Mouse (Mus musculus) liver, embryonic 13.5 days (tissue): Measurements from ENCODE around the gene Wnt9b. TPM values are rescaled to one million over a fixed set of nuclear protein-coding genes. Genes with fewer than 3 reads are reported as not detected.

Experiments used
- ATAC-seq: fragments of 200-750 bp; cut with Nextera tagmentation; 2 replicates; pipeline ENCODE4 v1.8.0; 2017; ENCODE audit warnings: low read depth, mild to moderate bottlenecking, moderate number of reproducible peaks, moderate library complexity
- DNase-seq: peaks from one replicate; pipeline ENCODE4 v3.0.0; 2022
- H3K27ac ChIP-seq: fragments of 300-500 bp; sonication (generic); 2 replicates; pipeline ENCODE4 v1.5.1; 2015; ENCODE audit warnings: moderate library complexity, mild to moderate bottlenecking, inconsistent platforms
- H3K27me3 ChIP-seq: fragments of 300-500 bp; sonication (generic); 2 replicates; pipeline ENCODE4 v1.6.1; 2015; ENCODE audit warnings: mild to moderate bottlenecking, inconsistent platforms
- H3K36me3 ChIP-seq: fragments of 300-500 bp; sonication (generic); 2 replicates; pipeline ENCODE4 v1.6.1; 2015; ENCODE audit warnings: mild to moderate bottlenecking, inconsistent platforms
- H3K4me1 ChIP-seq: fragments of 300-500 bp; sonication (generic); replicated peaks from 2 replicates; pipeline ENCODE4 v1.6.1; 2015; ENCODE audit warnings: inconsistent platforms
- H3K4me2 ChIP-seq: fragments of 300-500 bp; sonication (generic); 2 replicates; pipeline ENCODE4 v1.6.1; 2015; ENCODE audit warnings: inconsistent platforms, mild to moderate bottlenecking, moderate library complexity
- H3K4me3 ChIP-seq: fragments of 300-500 bp; sonication (generic); replicated peaks from 2 replicates; pipeline ENCODE4 v1.5.1; 2015; ENCODE audit warnings: mild to moderate bottlenecking, inconsistent platforms
- H3K9ac ChIP-seq: fragments of 300-500 bp; sonication (generic); 2 replicates; pipeline ENCODE4 v1.6.1; 2015; ENCODE audit warnings: mild to moderate bottlenecking, inconsistent platforms
- H3K9me3 ChIP-seq: fragments of 300-500 bp; sonication (generic); replicated peaks from 2 replicates; pipeline ENCODE4 v1.6.1; 2016; ENCODE audit warnings: inconsistent platforms
- WGBS: fragments of 180-500 bp; shearing (Covaris S2); methylation state at CpG from one replicate; pipeline ENCODE4 v1.1.7; 2015; ENCODE audit not compliant: insufficient replicate concordance; 5-methylcytosine and 5-hydroxymethylcytosine counted together
- polyA plus RNA-seq: library from polyadenylated mRNA; unstranded; fragments of >200 nt; fragmentation: Nextera tagmentation; extraction: Ambion mirVana; gene quantifications from 2 replicates; pipeline ENCODE4 v1.2.1, GENCODE M21; 2015

The Wnt9b gene
- polyA plus RNA-seq, 1 experiment from 2014 or later: 0.02 TPM

DNA sequence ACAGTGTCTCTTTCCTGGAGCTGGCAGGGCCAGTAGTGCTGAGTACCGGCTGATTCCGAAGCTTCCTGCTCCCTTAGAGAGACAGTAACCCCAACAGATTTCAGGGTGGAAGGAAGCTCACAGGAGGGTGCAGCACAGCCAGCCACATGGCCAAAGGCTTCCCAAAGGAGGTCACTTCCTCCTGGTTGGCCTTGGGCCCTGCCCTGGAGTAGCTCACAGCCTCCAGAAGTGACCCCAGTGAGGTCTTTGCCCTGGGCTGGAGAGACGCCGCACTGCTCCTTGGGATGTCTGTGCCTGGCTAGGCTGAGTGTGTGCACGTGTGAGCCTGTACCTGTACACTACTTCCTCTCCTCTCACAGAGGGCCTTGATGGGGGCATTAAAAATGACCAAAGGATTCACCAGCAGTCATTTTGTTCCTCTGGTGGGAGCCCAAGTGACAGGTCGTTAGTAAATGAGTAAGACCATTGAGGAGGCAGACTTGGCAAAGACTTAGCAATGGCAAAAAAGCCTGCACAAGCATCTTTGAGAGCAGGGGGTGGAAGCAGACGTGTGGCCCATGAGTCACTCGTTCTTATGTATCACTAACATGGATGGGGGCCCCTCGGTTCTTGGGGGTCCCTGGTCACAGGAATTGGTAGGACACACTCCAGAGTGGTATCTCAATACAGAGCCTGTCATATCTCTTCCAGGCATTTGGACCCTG lies 20.2 kb downstream of the Wnt9b start:
- Histone ChIP-seq H3K9ac (no peak overlapping the region), H3K9me3 (no peaks in the 10 kb centered on the region), H3K27me3 (0 out of 2 replicates have a peak, but pooled peaks cover 7% of the 10 kb centered on the region), H3K4me2 (no peak overlapping the region), H3K36me3 (no peaks in the 10 kb centered on the region), H3K4me3 (no peak overlapping the region), H3K27ac (no peak overlapping the region), H3K4me1 (peaks cover 4% of the 10 kb centered on the region; the same call in 1 of the 2 replicates)
- DNase-seq (no peak), ATAC-seq (no peak)
- WGBS: 61% methylated on average over 9 of the region's 9 CpGs

- Histone ChIP-seq H3K4me2 (no peak overlapping the region), H3K4me1 (no peaks in the 10 kb centered on the region), H3K27me3 (no peaks in the 10 kb centered on the region), H3K4me3 (no peak overlapping the region), H3K9ac (no peak overlapping the region), H3K9me3 (no peaks in the 10 kb centered on the region), H3K36me3 (no peaks in the 10 kb centered on the region), H3K27ac (no peak overlapping the region)
- ATAC-seq: no peak
- DNase-seq: no peak
- 47% methylated on average over 11 of the region's 11 CpGs for WGBS
Observed at GRCm38 (mm10) chr11:103724331-103724771, 25.3 kb downstream of the Wnt9b start.

GRCm38 (mm10) chr11:103722040-103722481 lies 27.6 kb downstream of the Wnt9b start:
- Histone ChIP-seq H3K36me3 (no peaks in the 10 kb centered on the region), H3K4me3 (no peak overlapping the region), H3K27ac (no peak overlapping the region), H3K9ac (no peak overlapping the region), H3K27me3 (no peaks in the 10 kb centered on the region), H3K4me1 (no peaks in the 10 kb centered on the region), H3K4me2 (no peak overlapping the region), H3K9me3 (no peaks in the 10 kb centered on the region)
- WGBS: 33% methylated on average over 9 of the region's 9 CpGs
- no peak for DNase-seq
- no peak for ATAC-seq

- ATAC-seq (no peak), DNase-seq (no peak)
- Histone ChIP-seq H3K4me2 (no peak overlapping the region), H3K36me3 (no peaks in the 10 kb centered on the region), H3K9ac (no peak overlapping the region), H3K27me3 (no peaks in the 10 kb centered on the region), H3K27ac (no peak overlapping the region), H3K9me3 (no peaks in the 10 kb centered on the region), H3K4me1 (no peaks in the 10 kb centered on the region), H3K4me3 (no peak overlapping the region)
- WGBS: 33% methylated on average over 15 of the region's 15 CpGs
Observed at GRCm38 (mm10) chr11:103721468-103722039, 28.1 kb downstream of the Wnt9b start.

- 63% methylated on average over 5 of the region's 5 CpGs for WGBS
- no peak overlapping the region for H3K9ac ChIP-seq
- H3K27ac ChIP-seq: no peak overlapping the region
- ATAC-seq: no peak
- no peaks in the 10 kb centered on the region for H3K4me1 ChIP-seq
- no peaks in the 10 kb centered on the region for H3K36me3 ChIP-seq
- H3K4me2 ChIP-seq: no peak overlapping the region
- H3K9me3 ChIP-seq: no peaks in the 10 kb centered on the region
- H3K27me3 ChIP-seq: no peaks in the 10 kb centered on the region
- no peak for DNase-seq
- H3K4me3 ChIP-seq: no peak overlapping the region
Observed at GRCm38 (mm10) chr11:103719436-103719835, 30.2 kb downstream of the Wnt9b start.

- H3K36me3 ChIP-seq: no peaks in the 10 kb centered on the region
- no peak overlapping the region for H3K4me3 ChIP-seq
- no peak overlapping the region for H3K9ac ChIP-seq
- ATAC-seq (no peak), DNase-seq (no peak)
- no peak overlapping the region for H3K4me2 ChIP-seq
- H3K27ac ChIP-seq: no peak overlapping the region
- H3K27me3 ChIP-seq: no peaks in the 10 kb centered on the region
- H3K9me3 ChIP-seq: no peaks in the 10 kb centered on the region
- 30% methylated on average over 9 of the region's 9 CpGs for WGBS
- no peaks in the 10 kb centered on the region for H3K4me1 ChIP-seq
Observed at GRCm38 (mm10) chr11:103716971-103717370, 32.6 kb downstream of the Wnt9b start.

DNA sequence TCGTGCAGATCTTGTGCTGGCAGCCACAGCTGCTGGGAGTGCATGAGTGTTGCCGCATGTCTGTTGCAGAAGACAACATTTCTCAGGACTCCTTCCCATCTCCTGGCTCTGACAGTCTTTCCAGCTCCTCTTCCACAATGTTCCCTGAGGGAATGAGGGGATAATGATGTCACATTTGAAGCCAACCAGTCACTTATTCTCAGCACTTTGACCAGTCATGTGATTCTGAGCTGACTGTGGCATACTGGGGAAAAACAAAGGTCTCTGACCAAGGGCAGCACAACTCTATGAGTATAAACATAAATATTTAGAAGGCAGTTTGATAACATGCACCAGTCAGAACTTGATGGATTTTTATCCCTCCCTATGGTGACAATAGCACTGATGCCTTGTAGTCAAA lies 35.5 kb downstream of the Wnt9b start:
- DNase-seq: no peak
- WGBS: 57% methylated on average over 2 of the region's 2 CpGs

DNA sequence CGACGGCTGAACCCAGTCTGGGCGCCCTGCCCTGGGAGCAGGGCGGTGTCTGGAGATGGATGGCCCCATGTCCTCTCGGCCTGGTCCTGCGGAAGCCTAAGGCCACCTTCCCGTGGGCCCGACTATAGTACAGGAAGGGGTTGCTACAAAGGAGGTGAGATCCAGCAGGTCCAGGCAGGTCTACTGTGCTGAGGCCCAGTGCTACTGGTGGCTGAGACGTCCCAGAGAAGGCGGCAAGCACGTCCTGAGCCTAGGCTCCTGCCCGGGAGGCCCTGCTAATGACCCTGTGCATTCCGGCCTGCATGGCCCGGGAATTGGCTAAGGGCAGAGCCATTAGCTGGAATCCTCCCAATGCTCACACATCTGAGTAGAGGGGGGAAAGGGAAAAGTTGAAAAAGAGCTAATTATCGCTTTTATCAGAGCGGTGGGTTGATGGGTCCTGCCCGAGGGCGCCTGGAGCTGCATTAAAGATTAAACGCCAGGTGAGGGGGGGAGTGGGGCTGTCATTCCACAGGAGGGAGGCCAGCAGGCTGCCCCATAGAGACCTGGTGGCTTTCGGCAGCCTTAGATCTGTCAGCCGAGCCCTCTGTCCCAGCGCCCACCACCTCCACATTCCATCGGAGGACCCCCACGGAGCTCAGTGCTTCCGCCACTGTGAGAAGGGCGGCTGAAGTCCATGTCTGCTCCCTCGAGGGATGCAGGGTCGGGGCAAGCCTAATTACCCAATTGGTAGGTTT lies 37.6 kb downstream of the Wnt9b start:
- no peak overlapping the region for H3K27ac ChIP-seq
- H3K36me3 ChIP-seq: no peaks in the 10 kb centered on the region
- H3K4me3 ChIP-seq: no peak overlapping the region
- WGBS: 58% methylated on average over 28 of the region's 28 CpGs
- no peak for ATAC-seq
- no peaks in the 10 kb centered on the region for H3K27me3 ChIP-seq
- H3K4me1 ChIP-seq: no peaks in the 10 kb centered on the region
- no peaks in the 10 kb centered on the region for H3K9me3 ChIP-seq
- no peak overlapping the region for H3K4me2 ChIP-seq
- no peak for DNase-seq
- no peak overlapping the region for H3K9ac ChIP-seq

More for the DNA sequence above, 35.5 kb downstream of the Wnt9b start:
- Histone ChIP-seq H3K4me3 (no peak overlapping the region), H3K36me3 (no peaks in the 10 kb centered on the region), H3K4me1 (no peaks in the 10 kb centered on the region), H3K9me3 (no peaks in the 10 kb centered on the region), H3K27me3 (no peaks in the 10 kb centered on the region), H3K4me2 (no peak overlapping the region), H3K9ac (no peak overlapping the region), H3K27ac (no peak overlapping the region)
- no peak for ATAC-seq

GRCm38 (mm10) chr11:103709982-103710381 lies 39.6 kb downstream of the Wnt9b start:
- H3K4me1 ChIP-seq: no peaks in the 10 kb centered on the region
- H3K4me2 ChIP-seq: no peak overlapping the region
- H3K9ac ChIP-seq: no peak overlapping the region
- no peaks in the 10 kb centered on the region for H3K9me3 ChIP-seq
- ATAC-seq (no peak), DNase-seq (no peak)
- H3K36me3 ChIP-seq: no peaks in the 10 kb centered on the region
- WGBS: 48% methylated on average over 1 of the region's 1 CpGs
- H3K4me3 ChIP-seq: no peak overlapping the region
- H3K27ac ChIP-seq: no peak overlapping the region
- H3K27me3 ChIP-seq: no peaks in the 10 kb centered on the region

DNA sequence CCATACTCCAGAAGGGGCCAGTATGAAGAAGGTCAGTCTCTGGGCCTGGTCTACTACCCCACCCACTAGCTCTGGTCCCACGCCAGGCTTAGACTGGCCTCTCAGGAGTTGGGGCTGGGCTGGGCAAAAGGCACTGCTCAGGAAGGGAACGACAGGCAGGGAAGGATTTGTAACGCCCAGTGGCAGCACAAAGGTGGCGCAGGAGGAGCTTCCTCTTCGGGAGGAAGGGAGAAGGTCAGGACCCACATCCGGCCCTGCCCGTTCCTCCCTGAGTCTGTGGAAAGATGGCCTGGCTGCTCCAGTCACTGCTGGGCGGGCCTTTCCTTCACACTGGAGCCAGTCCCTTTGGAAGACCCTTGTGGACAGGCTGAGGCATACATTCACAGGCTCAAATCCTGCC lies 42.6 kb downstream of the Wnt9b start:
- WGBS: 24% methylated on average over 8 of the region's 8 CpGs
- Histone ChIP-seq H3K4me1 (no peaks in the 10 kb centered on the region), H3K4me3 (no peak overlapping the region), H3K36me3 (no peaks in the 10 kb centered on the region), H3K27me3 (no peaks in the 10 kb centered on the region), H3K9ac (no peak overlapping the region), H3K9me3 (no peaks in the 10 kb centered on the region), H3K4me2 (no peak overlapping the region), H3K27ac (no peak overlapping the region)
- no peak for DNase-seq
- ATAC-seq: no peak

GRCm38 (mm10) chr11:103698226-103698625 lies 51.4 kb downstream of the Wnt9b start:
- peak overlapping the region; percentile 79 for H3K4me2 ChIP-seq
- H3K9me3 ChIP-seq: no peaks in the 10 kb centered on the region
- ATAC-seq: no peak
- no peaks in the 10 kb centered on the region for H3K27me3 ChIP-seq
- DNase-seq: no peak
- 73% methylated on average over 2 of the region's 2 CpGs for WGBS
- peak overlapping the region; percentile 94 for H3K4me3 ChIP-seq
- peak overlapping the region; percentile 85 for H3K27ac ChIP-seq
- peaks cover 21% of the 10 kb centered on the region for H3K4me1 ChIP-seq
- peak overlapping the region; percentile 89 for H3K9ac ChIP-seq
- H3K36me3 ChIP-seq: 0 out of 2 replicates have a peak, but pooled peaks cover 3% of the 10 kb centered on the region
